Mouse (Mus musculus): ENCODE data around the gene Trmt5.

Trmt5 gene

GRCm38 (mm10) chr12:73269933-73270332 lies 16.6 kb downstream of the Trmt5 start:
- in situ Hi-C loops (cut with MboI, MseI), result no loop called here

GRCm38 (mm10) chr12:73269531-73269930 lies 17.0 kb downstream of the Trmt5 start:
- in situ Hi-C loops (cut with MboI, MseI), result no loop called here

DNA sequence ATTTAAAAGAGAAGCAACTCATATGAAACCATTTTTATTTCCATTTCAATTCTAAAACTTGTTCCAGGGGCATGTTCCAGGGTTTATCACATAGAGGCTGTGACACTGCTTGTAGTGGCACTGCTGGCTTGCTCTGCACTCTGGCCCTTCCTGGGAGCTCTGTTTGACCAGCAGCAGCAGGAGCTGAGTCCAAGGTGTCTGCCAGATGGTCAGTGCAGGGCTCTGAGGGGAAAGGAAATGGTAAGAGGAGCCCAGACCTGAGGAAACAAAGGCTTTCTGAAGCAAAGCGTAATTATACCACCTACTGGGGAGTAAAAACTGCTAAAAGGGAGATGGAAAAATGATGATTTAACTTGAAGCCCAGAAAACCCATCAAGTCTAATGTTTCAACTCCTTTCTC lies 18.0 kb downstream of the Trmt5 start:
- in situ Hi-C loops (cut with MboI, MseI), result no loop called here

DNA sequence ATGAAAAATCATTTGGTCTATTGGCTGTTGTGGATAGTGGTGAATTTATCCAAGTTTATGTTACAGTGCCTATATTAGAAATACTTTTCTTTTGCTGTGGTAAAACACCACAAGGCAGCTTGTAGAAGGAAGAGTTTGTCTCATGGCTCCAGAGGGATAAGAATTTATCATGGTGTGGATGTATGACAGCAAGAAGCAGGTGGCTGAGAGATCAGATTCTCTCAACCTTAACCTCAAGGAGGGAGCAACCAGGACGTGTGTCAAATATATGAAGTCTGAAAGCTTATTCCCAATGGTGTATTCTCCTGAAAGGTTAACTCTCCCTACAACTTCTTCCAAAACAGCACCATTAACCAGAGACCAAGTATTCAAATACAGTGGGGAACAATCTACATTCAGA lies 19.9 kb downstream of the Trmt5 start:
- in situ Hi-C loops (cut with MboI, MseI), result no loop called here

- in situ Hi-C loops (cut with MboI, MseI), result no loop called here
These were observed 21.0 kb downstream of the Trmt5 start for GRCm38 (mm10) chr12:73265381-73265978.

DNA sequence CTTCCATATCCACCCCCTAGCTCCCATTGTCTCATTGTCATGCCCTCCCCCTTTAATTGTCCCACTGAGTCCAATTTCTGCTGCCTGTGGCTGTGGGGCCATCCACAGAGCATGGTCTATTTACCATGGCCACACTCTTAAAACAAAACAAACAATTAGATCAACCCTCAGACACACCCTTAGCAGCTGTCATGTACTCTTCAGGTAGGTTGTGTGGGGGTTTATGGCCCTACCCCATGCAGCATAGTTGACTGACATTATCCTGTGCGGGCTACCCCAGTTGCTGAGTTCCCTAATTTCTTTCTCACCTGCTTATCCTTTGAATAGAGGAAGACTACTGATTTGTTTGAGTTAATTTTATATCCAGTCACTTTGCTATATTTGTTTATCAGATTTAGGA lies 26.2 kb downstream of the Trmt5 start:
- in situ Hi-C loops (cut with MboI, MseI), result no loop called here

- in situ Hi-C loops (cut with MboI, MseI), result no loop called here
These were observed 27.2 kb downstream of the Trmt5 start for GRCm38 (mm10) chr12:73259269-73259668.

DNA sequence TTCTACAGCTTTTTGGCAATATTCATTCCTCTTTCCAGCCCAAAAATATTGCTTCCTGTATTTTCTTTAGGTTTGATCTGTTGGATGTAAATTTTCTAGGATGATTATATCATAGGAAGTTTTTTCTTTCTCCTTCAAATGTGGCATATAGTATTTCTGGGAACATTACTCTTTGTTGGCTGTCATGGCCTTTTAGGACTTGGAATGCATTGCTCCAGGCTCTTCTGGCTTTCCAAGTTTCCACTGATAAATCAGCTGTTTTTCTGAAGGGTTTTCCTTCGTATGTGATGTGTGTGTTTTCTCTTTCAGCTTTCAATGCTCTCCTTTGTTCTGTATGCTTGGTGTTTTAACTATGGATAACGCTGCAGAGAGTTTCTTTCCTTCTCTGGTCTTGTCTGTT lies 31.5 kb downstream of the Trmt5 start:
- in situ Hi-C loops (cut with MboI, MseI), result no loop called here

DNA sequence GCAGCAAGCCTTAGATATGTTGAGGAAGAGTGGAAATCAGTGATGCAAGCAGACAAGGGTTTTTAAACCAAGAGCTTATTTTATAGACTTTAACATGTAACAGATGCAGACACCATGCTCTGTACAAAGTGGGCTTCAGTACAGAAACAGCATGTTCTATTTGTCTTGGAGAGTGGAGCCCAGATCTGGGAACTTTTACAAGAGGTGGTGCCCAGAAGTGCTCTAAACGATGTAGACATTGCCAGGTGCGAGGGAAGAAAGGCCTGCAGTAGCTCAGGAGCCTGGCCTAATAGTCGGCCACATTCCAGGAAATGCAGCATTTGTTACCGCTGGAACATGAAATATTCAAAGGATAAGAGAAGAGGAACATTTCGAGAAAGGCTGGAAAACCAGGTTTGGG lies 40.8 kb downstream of the Trmt5 start:
- in situ Hi-C loops (cut with MboI, MseI), result no loop called here

GRCm38 (mm10) chr12:73241960-73242359 lies 44.5 kb downstream of the Trmt5 start:
- in situ Hi-C loops (cut with MboI, MseI), result no loop called here

DNA sequence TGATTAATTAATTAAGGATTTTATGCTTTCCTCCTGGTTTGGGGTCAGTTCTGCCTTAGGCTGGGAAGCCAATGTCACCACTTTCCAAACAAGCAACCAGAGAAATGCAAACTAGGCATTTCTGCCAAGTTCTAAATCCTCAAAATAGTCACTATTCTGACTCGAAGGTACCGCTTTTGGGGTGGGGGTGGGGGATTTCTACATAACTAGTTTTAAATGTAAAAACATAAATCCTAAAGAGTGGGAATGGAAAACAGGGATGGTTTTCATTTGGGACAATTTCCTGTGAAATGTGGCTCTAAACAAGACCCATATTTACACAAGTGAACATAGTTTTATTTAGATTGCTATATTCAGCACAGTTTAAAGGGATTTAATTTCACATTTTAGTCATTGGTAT lies 53.9 kb downstream of the Trmt5 start:
- in situ Hi-C loops (cut with MboI, MseI), result no loop called here

DNA sequence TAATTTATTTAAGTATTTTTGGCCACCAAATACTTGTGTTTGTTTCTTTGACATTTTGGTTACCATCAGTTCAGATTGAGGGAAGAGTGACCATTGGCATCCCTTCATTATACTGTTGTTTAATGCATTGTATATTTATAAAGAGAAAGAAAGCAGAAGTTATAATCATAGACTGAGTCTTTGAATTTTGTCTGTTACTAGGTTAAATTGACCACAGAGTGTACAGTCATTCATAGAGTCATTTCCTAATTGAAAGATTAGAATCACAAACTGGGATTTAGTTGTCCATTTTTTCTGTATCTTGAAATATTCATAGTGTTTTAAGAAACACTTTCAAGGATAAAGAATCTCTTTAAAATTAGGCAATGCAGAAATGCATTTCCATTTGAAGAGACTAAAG lies 55.0 kb downstream of the Trmt5 start:
- in situ Hi-C loops (cut with MboI, MseI), result no loop called here

GRCm38 (mm10) chr12:73230196-73230595 lies 56.3 kb downstream of the Trmt5 start:
- in situ Hi-C loops (cut with MboI, MseI), result no loop called here
